Mouse (Mus musculus): ENCODE measurements at regions not wholly inside any gene's neighbourhood (a gene's known extent, or its start where the extent isn't known, plus 50 kb on each side); places are given as distances from the start of the nearest gene placed in this dataset.

DNA sequence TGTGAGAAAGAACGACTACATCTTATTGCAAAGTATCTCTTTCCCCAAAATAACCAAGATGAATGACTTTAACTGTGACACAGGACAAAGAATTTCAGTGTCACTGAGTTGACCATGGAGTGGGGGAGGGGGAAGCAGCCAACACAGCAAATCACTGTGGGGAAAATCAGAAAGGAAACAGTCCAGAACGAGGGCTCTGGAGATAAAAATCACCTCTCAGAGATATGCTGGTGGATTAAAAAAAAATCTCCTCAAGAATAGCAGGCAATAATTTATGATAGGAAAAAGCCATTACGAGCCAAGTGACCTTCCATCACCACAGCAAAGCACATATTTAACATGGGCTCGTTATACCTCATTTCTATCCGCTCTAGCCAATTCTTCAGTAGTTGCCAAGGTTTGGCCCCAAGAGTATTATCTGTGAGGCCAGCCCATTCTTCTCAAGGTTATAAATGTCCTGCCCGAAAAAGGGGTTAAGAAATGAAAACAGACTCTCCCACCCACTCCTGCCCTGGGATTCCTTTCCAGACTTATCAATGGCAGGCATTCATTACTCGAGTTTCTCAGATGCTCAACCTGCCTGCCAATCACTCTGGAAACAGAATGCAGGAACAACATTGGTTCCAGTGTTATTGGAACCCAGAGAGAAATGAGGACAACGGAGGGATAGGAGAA is 181.6 kb upstream of the Clint1 start:
- no peak for DNase-seq

DNA sequence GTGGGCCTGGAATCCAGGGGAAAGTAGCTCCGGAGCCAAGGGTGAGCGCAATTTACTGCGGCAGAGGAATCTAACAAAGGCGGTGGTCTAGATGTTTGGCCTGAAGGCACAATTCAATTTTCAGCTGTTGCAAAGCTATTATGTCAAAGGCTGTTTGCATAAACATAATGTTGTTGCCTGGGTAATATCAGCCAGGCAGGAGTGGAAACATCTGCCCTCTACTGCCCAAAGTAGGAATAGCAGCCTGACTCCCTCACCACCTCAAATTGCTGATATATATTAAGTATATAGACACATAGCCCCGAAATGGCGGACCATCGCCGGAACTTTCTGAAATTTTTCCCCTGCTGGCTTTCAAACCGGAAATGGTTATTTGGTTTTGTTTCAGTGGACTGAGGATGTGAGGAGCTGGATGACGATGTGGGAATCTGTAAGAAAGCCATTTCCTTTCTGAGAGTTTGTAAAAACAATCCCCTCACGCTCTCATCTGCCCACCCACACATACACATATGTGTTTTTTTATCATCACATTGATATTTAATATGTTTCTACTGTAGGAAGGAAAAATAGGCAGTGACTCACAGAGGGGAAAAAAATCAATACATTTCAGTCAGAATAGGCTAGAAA is 173.1 kb upstream of the Clint1 start:
- DNase-seq, result peak; percentile 84 to 87

DNA sequence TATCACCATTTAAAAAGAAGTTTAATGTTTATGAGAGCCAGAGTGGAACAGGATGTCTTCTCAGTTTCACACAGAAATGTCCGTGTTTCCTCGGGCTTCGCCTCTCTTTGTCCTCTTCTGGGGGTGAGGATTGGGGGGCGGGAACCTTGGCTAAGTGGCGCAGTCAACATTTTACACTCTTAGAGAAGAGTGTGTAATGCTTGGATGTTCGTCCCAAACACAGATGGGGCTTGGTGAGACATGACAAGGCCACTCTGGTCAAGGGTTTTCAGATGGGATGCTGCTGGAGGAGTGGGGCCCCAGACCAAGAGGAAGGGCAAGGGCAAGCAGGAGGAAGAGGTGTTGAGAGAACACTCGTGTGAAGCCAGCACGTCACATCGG is 172.6 kb upstream of the Clint1 start:
- no peak for DNase-seq

DNA sequence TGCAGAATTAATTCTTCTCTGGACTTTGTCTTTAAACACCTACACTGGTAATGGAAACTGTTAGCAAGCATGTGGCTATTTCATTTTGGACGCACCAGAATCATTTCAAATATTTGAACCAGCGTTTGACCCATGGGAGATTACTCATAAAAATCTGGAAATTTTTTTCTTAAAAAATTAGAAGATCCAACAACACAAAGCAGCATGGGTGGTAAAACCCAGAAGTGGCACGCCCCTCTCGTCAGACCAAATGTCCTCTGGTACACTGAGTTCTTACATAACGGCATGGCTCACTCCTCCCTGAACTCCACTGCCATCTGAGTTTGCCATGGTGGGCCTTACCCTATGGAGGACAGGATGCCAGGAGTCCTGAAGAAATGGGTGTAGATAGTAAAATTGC is 166.3 kb upstream of the Clint1 start:
- DNase-seq, result no peak

DNA sequence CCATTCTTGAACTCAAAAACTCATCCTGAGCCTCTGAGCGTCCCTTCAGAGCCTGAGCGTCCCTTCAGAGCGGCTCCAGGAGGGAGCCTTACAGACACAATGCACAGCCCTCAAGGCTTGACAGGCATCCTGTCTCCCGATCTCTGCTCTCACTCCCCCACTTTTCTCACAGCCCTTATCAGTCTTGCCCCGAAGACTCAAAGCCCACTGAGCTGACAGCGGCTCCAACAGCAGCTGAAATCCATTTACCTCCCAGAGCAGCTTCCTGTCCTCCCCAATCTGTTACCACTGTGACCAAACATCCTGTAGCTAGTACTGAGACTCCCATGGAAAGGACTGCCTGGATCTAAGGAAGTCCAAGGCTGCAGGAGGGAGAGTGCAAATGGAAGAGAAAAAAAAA is 158.6 kb upstream of the Clint1 start:
- no peak for DNase-seq

DNA sequence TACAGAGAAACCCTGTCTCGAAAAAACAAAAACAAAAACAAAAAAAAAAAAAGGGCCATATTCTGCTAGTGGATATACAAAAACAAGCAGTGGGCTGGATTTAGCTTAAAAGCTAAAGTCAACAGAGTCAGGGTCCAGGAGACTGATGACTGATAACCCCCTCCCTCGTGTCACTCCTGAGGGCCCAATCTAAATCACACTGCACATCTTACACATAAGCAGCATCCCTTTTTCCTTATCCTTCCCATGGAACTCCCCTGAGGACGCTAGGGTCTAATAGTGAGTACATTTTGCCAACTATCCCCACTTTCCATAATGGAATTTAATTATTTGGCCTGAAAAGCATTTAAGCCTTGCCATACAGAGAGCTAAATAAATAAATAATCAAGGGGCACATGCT is 150.3 kb upstream of the Clint1 start:
- DNase-seq, result no peak

DNA sequence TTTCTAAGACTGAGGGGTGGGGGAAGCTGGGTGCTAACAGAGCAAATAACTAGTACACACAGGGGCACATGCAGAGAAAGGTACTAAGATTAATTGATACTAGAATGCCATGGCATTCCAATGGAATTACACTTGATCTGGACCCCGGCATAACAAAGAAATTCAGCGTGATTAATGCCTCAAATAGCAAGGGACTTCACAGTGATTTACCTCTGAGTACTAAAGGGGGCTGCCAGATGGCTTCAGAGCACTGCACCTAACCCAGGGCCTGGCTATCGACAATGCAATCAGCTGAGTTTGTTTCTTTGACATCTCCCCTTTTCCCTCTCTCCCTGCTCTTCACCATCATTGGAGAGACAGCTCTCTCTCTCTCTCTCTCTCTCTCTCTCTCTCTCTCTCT is 148.9 kb upstream of the Clint1 start:
- no peak for DNase-seq

DNA sequence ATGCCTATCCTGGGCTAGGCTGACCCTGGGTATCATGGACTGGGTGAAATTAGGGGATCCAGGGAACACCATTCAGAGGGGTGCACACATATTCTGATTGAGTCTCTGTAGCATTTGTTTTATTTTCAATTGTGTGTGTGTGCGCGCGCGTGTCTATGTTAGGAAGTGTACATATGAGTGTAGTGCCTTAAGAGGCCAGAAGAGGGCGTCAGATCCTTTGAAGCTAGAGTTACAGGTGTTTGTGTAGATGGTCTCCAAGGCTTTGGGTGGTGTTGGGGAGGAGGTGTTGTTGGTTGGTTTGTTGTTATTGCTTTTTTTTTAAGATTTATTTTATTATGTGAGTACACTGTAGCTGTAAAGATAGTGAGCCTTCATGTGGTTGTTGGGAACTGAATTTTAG is 147.4 kb upstream of the Clint1 start:
- DNase-seq, result no peak

DNA sequence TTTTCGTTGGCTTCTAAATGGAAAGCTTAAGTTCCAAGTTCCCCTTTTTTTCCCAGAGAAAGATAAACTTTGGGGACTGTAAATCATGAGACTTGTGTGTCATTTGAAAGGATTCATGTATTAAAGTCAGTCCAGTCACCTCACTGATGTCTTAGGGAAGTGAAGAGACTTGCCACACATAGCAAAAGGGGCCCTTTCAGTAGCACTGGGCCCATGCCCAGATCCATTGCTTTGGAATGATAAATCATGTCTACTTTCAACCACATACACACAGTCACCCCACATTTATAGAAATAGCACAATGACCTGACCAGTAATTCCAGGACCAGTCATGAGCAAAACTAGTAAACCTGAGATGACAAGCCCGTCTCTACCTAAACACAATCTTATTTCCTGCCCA is 133.2 kb upstream of the Clint1 start:
- no peak for DNase-seq

DNA sequence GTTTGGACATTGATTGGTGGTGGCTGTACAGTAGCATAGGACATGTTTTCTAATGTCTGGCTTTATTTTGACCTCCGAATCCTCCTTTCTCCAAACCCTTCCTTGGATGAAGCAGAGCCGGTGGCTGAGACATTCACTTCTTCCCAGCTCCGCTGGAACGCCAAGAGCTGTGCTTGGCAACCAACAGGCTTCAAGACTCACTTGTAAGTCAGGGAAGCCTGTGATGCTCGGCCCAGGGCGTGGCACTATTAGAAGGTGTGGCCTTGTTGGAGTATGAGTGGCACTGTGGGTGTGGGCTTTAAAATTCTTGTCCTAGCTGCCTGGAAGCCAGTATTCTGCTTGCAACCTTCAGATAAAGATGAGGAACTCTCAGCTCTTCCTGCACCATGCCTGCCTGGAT is 132.0 kb upstream of the Clint1 start:
- DNase-seq, result no peak

DNA sequence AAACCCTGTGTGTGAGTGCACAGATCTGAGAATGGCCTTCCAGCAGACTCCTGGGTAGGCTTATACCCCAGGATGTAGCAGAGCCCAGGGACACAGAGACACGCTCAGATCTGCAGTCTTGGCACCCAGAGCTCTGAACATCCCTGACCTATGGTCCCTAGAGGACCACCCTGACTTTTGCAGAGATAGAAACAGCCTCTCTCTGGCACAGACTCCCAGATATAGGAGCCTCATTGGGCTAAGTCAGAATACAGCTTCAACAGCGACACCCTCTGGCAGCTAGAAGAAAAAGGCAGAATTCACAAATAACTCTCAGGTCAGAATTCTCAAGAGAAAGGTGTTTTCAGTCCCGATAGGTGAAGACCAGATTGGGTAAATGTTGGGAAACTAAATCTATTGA is 115.3 kb upstream of the Clint1 start:
- peak; percentile 6 to 15 for DNase-seq

DNA sequence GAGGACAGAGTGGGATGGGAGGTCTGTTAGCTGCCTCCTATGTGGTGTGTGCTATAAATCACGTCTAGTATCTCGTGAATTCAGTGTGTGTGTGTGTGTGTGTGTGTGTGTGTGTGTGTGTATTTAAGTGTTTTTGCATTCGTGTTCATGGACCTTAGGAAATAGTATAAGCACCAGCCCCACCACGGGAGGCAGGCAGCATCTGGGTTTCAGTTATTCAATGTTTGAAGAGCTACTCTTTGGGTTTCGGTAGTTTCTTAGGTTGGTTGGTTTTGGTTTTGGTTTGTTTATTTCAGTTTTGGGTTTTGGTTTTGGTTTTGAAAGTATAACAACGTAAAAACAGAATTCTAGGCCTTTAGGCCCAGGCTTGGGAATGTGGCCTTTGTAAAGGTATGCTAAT is 113.5 kb upstream of the Clint1 start:
- no peak for DNase-seq

DNA sequence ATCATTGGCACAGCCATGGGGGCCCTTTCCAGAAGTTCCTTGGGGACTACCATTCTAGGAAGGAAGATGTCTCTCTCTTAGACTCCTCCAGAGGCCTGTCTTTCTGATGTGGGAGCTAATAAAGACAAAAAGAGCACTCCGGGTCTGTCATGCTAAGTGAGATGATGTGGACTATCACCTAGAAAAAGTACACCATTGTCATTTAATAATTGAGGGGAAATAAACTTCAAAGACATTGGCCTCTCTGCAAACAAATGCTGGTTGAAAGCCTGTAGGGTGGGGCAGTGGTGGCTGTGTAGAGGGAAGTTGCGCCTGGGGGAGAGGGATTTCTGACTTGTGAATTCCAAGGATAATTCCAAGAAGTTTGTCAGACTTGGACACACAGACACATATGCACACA is 105.9 kb upstream of the Clint1 start:
- no peak for DNase-seq

DNA sequence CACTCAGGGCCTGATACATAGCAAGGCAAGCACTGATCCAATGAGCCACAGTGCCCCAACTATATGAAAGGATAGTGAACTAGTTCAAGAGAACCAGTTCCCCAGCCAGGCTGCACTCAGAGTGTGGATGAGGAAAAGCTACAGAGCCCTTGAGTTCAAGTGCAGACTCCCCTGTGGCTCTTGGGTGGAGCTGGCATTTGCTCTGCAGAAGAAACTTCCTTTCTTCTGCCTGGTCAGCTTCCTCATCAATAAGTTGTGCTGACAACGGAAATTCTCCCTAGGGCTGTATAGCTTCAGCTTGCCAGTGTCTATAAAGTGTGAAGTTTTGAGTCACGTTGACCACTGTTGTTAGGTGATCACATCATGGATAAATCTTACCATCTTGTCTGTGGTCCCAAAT is 101.6 kb upstream of the Clint1 start:
- no peak for DNase-seq

DNA sequence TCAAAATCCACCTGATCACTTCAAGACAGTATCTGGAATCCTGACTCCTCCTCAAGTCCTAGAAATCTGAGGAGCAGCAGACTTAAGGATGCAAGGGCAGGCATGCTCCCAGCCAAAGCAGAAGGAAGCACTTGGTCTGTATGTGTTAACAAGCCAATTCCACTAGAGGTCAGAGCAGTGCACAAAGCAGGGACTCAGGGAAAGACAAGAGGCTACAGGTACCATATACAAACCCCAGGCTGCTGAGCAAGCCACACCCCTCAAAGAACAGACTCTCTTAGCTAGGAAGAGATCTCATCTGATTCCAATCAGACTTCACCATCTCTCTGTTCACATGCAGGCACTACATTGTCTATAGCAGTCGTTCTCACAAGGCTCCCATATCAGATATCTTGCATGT is 99.6 kb upstream of the Clint1 start:
- DNase-seq, result peak; percentile 39 to 45

DNA sequence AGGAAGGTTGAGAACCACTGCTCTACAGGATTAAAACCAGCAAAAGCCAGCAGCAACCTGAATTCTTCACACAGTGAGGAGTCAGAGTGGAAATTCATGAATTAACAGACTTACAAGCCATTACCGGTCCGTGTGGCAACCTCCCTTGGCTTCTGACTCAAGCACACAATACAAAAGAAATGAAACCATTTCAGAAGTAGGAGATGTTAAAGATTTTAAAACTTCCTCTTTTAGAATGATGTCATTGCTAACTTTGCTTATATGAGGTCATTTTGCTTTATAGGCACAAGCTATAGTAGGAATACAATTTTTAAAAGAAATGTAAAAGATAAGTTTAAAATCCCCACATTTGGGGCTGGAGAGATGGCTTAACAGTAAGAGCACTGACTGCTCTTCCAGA is 99.1 kb upstream of the Clint1 start:
- peak; percentile 12 to 14 for DNase-seq

DNA sequence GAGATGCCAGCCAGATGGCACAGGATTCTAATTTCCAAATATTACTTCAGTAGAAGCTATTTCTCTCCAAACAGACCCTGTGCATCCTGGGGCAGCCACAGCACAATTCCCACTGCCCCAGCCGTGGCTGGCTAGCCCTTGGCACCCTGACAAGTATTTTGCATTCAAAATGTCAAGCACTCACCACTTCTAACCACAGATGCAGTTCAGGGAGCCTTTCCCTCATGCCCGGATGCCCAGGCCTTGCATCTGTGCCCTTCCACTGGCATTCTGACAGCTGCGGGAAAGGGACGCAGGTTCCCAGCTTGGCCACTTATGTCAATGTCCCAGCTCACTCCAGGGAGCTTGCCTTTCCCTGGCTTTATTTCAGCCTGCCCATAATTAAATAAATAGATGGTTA is 84.8 kb upstream of the Clint1 start:
- no peak for DNase-seq

DNA sequence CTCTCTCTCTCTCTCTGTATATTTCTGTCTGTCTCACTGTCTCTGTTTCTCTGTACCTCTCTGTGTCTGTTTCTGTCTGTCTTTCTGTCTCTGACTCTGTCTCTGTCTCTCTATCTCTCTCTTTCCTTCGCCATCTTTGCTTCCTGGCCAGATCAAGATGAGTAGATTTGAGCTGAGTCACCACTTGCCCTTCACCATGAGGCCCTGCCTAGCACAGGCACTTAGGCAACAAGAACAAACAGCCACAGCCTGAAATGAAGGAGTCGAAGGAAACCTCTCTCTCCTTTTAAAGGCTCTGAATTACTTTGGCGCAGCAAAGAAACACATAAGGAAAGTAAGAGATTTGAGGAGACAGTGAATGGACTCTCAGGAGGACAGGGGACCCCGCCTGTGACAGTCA is 69.4 kb upstream of the Clint1 start:
- DNase-seq, result no peak

DNA sequence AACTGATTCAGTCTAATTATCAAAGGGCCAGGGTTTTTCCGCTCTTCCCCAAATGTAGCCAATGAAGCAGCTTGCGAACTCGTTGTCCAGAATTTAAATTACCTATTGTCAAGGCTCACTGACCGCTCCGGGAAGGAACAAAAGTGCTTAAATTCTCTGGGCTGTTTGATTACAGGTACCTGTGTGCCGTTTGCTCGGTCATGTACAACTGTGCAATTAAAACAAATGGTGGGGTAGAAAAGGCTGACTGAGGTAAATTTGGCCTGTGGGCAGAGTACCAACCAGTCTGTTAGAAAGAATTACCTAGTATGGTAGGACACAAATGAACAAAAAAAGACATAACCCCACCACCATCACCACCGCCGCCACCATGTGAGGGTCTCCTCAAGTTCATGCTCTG is 66.0 kb upstream of the Clint1 start:
- DNase-seq, result no peak

DNA sequence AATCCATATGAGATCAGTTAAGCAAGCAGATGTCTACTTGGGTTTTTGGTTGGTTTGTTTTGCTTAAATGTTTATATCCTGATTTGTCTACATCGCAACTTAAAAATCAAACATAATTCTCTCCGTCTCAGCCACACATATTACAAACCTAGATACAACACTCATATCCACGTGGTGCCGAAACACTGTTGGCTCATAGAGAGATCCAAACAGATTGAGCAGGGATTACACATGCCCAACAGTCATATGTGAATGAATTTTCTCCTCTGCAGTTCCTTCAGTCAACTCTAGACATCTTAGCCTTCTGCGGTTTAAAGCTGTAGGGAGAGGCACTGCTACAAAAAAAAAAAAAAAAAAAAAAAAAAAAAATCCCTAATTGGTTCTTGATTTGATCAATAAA is 64.4 kb upstream of the Clint1 start:
- no peak for DNase-seq

DNA sequence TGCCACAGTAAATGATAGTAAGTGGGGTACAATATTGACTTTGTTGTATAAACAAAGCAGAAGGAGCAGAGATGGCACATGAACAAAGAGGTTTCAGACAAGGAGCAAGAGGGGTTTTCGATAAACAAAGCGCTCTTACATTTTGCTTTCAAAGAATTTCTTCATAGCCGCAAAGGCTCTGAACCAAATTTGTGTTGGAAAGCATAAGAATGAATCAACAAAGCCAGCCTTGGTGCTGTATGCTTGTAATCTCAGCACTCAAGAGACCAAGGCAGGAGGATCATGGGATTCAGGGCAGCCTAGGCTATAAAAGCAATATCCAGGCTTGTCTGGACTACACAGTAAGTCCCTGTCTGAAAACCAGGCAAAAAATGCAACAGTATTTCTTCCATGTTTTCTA is 62.0 kb upstream of the Clint1 start:
- no peak for DNase-seq

DNA sequence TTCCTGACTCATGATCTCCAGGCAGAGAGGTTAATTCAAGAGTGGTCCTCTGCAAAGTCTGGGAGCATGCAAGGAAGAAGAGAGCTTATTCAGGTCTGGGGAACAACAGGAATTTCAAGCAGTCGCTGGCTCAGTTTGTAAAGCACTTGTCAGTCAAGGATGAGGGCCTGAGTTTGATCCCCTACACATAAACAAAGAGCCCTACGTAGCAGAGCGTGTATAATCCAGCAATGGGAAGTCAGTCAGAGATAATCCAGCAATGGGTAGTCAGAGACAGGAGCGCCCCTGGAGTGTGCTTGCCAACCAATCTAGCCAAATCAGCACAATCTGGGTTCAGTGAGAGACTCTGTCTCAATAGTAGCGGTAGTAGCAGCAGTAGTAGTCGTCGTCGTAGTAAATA is 61.3 kb upstream of the Clint1 start:
- DNase-seq, result no peak

DNA sequence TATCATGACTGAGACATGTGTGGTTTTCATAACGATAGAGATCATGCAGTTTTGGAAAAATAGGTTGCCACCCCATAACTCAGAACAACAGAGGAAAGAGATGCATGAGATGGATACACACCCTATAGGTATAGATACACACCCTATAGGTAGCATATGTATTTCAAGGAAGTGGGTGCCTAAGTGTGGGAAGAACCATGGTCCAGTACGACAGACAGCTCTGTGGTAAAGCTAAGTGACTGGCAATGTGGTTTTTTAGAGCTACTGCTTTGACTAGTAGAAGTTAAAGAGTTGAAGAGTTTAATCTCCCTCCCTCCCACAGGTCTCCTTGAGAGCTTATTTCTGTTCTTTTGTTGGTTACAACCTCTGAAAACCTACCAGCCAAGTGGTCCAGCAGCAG is 60.2 kb upstream of the Clint1 start:
- DNase-seq, result no peak

DNA sequence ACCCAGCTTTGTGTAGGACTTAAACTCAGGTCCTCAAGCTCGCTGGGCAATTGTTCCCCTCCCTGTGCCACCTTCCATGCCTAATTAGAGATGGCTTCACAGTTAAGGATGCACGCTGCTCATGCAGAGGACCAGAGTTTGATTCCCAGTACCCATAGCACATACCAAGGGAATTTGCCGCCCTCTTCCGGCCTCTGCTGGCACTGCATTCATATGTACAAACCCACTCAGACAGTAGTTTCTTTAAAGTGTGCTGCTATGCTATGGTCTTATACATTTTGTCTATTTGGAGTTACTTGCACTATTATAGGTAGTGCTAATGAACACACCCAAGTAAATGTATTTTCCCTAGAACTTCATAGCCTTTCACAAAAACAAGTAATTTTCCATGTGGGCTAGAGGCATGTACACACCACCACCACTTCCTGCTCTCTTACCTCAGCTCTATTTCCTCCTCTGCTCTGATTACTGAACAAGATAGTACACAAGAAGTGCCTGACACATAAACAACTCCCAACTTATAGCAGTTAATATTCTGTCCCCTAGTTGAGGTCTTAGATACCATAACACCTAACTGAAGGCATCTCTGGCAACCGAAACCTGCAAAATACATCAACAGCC is 57.4 kb upstream of the Clint1 start:
- peak in 1 of 2 experiments; percentile 3 for DNase-seq

DNA sequence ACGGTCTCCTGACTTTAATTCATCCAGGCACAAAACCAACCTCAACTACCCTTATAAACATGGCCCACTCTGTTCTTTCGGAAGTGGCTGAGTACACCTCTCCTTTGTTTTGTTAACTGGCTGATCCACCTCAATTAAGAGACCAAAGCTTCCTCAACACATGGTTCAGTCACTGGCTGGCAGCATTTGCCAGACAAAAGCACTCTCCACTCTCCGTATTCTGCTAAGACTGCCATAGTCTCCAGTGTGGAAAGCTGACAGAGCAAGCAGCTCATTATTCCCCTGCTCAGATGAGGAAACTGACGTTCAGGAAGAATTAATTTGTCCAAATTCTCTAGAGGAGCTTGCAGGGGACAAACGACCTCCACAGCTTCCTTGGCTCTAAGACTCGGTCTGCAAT is 56.5 kb upstream of the Clint1 start:
- DNase-seq, result no peak
